Mouse (Mus musculus): ENCODE data around the gene Card19. TPM values are rescaled to one million over a fixed set of nuclear protein-coding genes. Genes with fewer than 3 reads are reported as not detected.
A peak's percentile ranks its signal among the peaks of the same experiment; 100 is the strongest.

Gene Card19
- 19.7 and 22.9 TPM in 2 replicates for polyA plus RNA-seq (2014; fragmentation: Nextera tagmentation; extraction: Ambion mirVana)

DNA sequence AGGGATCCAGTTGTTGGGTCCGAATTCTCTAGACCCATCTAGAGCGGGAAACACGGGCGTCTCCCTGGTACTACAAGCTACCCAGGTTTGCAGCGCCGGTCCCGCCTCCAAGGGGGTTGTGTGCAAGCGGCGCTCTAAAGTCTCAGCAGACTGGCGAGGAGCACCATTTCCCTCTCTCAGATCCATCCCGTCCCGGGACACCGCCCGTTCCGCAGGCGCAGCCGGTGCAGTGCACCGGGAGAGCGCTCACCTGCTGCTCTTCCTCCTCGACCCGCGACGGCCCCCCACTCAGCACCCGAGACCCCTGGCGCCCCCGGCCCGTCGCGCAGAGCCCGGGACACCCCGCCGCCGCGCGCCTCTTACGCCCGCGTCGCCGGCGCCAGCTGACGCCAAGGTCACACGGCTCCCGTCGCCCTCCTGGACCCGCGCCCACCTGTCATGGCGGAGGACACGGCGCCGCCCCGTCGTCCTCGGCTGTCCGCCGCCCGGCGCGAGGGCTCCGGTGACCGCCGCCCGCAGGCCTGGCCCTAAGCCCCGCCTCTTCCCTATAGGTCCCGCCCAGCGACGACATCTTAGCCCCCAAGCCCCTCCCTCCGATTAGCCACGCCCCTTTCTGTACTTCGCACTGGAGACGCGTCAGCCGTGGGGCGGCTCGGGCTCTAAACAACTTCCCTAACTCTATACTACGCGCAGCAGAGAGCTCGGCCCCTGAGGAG is at the start of gene Card19:
Gene Card19 (minus strand): TSS at position 534 of the 716 bp plus-strand sequence.
- Histone ChIP-seq H3K27me3 (ENCODE audit: control insufficient read depth, insufficient read depth, low read length) (peaks cover 8% of the 10 kb centered on the region; the same call in 1 of the 2 replicates), H3K9me3 (ENCODE audit: control insufficient read depth, low read length) (no peaks in the 10 kb centered on the region), H3K4me3 (ENCODE audit: low read depth, low read length) (peak within 1 kb of the TSS; percentile 70), H3K9ac (ENCODE audit: low read length) (peak within 1 kb of the TSS; percentile 71), H3K4me2 (ENCODE audit: low read depth) (peak within 1 kb of the TSS; percentile 94), H3K4me1 (ENCODE audit: control insufficient read depth, insufficient read depth, low read length) (peaks cover 2% of the 10 kb centered on the region; the same call in 1 of the 2 replicates), H3K27ac (ENCODE audit: low read depth, low read length) (0 out of 2 replicates have a peak within 1 kb of the TSS, but pooled peaks have one; percentile 23), H3K36me3 (ENCODE audit: control insufficient read depth, insufficient read depth, low read length) (no peaks in the 10 kb centered on the region)
- DNase-seq (ENCODE audit: low spot score), result peak; percentile 93
- WGBS, result under 1% methylated on average over 60 of the region's 78 CpGs
- peak; percentile 88 for ATAC-seq (ENCODE audit: insufficient read depth, low FRiP score, low TSS enrichment)

DNA sequence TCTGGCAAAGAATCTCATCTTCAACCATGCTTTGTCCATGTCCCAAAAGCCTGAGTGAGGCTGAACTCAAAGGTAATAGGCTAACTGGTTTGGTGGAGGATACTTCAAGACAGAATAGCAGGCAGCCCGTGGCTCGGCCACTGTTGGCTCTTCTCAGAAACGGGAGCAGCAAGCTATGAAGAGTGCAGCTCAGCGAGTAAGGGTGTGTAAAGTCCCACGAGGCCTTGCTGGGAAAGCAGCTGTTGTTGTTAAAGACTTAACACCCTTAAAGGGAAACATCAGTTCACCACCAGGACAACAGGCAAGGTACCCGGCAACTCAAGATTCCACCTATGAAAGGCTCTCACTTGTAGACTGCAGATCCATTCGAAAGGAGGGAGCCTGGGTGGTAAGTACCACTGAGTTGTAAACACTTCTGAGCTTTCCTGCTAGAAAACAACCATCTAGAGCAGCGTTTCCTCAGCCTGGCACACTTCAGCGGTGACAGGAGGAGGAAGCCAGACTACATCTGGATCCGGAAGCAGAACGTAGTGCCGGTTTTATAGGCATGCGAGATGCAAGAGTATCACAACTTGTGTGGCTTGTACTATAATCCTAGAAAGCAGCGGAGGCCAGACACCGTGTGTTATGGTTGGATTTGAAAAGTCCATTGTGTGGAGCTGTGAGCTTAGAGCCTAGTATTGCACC is 44.3 kb upstream of the Card19 start:
- Histone ChIP-seq H3K27me3 (ENCODE audit: control insufficient read depth, insufficient read depth, low read length) (no peaks in the 10 kb centered on the region), H3K27ac (ENCODE audit: low read depth, low read length) (no peak overlapping the region), H3K4me1 (ENCODE audit: control insufficient read depth, insufficient read depth, low read length) (no peaks in the 10 kb centered on the region), H3K4me2 (ENCODE audit: low read depth) (no peak overlapping the region), H3K36me3 (ENCODE audit: control insufficient read depth, insufficient read depth, low read length) (no peaks in the 10 kb centered on the region), H3K9ac (ENCODE audit: low read length) (no peak overlapping the region), H3K9me3 (ENCODE audit: control insufficient read depth, low read length) (no peaks in the 10 kb centered on the region), H3K4me3 (ENCODE audit: low read depth, low read length) (no peak overlapping the region)
- DNase-seq (ENCODE audit: low spot score) (no peak), ATAC-seq (ENCODE audit: insufficient read depth, low FRiP score, low TSS enrichment) (no peak)
- 78% methylated on average over 15 of the region's 15 CpGs for WGBS

- 80% methylated on average over 3 of the region's 3 CpGs for WGBS
These were observed 42.0 kb upstream of the Card19 start for GRCm38 (mm10) chr13:49257819-49258313.

DNA sequence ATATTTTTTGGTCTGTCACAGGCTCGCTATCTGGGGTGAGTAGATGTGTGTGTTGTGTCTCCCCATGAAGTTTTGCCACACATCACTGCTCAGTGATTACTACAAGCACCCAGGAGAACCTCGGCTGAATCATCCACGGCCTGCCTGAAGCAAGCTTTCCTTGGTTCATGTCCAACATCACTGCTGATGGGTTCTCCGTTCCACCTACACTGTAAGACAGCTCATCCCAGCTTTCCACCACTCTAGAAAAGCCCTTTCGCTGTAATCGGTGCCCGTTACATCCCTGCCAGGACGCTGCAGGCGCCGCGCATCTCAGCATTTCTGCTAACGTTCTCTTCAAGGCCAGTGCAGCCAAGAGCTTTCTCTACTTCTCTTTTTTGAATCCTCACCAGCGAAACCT is 36.9 kb upstream of the Card19 start:
- DNase-seq (ENCODE audit: low spot score), result no peak
- 0 out of 2 replicates have a peak, but pooled peaks cover 2% of the 10 kb centered on the region for H3K4me1 ChIP-seq (ENCODE audit: control insufficient read depth, insufficient read depth, low read length)
- no peak overlapping the region for H3K9ac ChIP-seq (ENCODE audit: low read length)
- no peak overlapping the region for H3K27ac ChIP-seq (ENCODE audit: low read depth, low read length)
- ATAC-seq (ENCODE audit: insufficient read depth, low FRiP score, low TSS enrichment), result no peak
- no peaks in the 10 kb centered on the region for H3K9me3 ChIP-seq (ENCODE audit: control insufficient read depth, low read length)
- 91% methylated on average over 13 of the region's 13 CpGs for WGBS
- H3K4me2 ChIP-seq (ENCODE audit: low read depth), result no peak overlapping the region
- peaks cover 12% of the 10 kb centered on the region for H3K27me3 ChIP-seq (ENCODE audit: control insufficient read depth, insufficient read depth, low read length)
- H3K36me3 ChIP-seq (ENCODE audit: control insufficient read depth, insufficient read depth, low read length), result no peaks in the 10 kb centered on the region
- no peak overlapping the region for H3K4me3 ChIP-seq (ENCODE audit: low read depth, low read length)

More at GRCm38 (mm10) chr13:49257819-49258313, 42.0 kb upstream of the Card19 start:
- no peak for DNase-seq (ENCODE audit: low spot score)
- no peak overlapping the region for H3K9ac ChIP-seq (ENCODE audit: low read length)
- no peak for ATAC-seq (ENCODE audit: insufficient read depth, low FRiP score, low TSS enrichment)
- no peak overlapping the region for H3K4me2 ChIP-seq (ENCODE audit: low read depth)
- no peaks in the 10 kb centered on the region for H3K36me3 ChIP-seq (ENCODE audit: control insufficient read depth, insufficient read depth, low read length)
- no peaks in the 10 kb centered on the region for H3K4me1 ChIP-seq (ENCODE audit: control insufficient read depth, insufficient read depth, low read length)
- no peaks in the 10 kb centered on the region for H3K9me3 ChIP-seq (ENCODE audit: control insufficient read depth, low read length)
- no peak overlapping the region for H3K27ac ChIP-seq (ENCODE audit: low read depth, low read length)
- H3K4me3 ChIP-seq (ENCODE audit: low read depth, low read length), result no peak overlapping the region
- no peaks in the 10 kb centered on the region for H3K27me3 ChIP-seq (ENCODE audit: control insufficient read depth, insufficient read depth, low read length)

- DNase-seq (ENCODE audit: low spot score) (no peak), ATAC-seq (ENCODE audit: insufficient read depth, low FRiP score, low TSS enrichment) (no peak)
- 74% methylated on average over 2 of the region's 2 CpGs for WGBS
- no peak overlapping the region for H3K27ac ChIP-seq (ENCODE audit: low read depth, low read length)
- H3K36me3 ChIP-seq (ENCODE audit: control insufficient read depth, insufficient read depth, low read length), result no peaks in the 10 kb centered on the region
- H3K27me3 ChIP-seq (ENCODE audit: control insufficient read depth, insufficient read depth, low read length), result peaks cover 18% of the 10 kb centered on the region
- no peak overlapping the region for H3K9ac ChIP-seq (ENCODE audit: low read length)
- H3K4me1 ChIP-seq (ENCODE audit: control insufficient read depth, insufficient read depth, low read length), result peaks cover 4% of the 10 kb centered on the region; the same call in 1 of the 2 replicates
- no peaks in the 10 kb centered on the region for H3K9me3 ChIP-seq (ENCODE audit: control insufficient read depth, low read length)
- no peak overlapping the region for H3K4me2 ChIP-seq (ENCODE audit: low read depth)
- H3K4me3 ChIP-seq (ENCODE audit: low read depth, low read length), result no peak overlapping the region
These were observed 36.3 kb upstream of the Card19 start for GRCm38 (mm10) chr13:49252113-49252512.

DNA sequence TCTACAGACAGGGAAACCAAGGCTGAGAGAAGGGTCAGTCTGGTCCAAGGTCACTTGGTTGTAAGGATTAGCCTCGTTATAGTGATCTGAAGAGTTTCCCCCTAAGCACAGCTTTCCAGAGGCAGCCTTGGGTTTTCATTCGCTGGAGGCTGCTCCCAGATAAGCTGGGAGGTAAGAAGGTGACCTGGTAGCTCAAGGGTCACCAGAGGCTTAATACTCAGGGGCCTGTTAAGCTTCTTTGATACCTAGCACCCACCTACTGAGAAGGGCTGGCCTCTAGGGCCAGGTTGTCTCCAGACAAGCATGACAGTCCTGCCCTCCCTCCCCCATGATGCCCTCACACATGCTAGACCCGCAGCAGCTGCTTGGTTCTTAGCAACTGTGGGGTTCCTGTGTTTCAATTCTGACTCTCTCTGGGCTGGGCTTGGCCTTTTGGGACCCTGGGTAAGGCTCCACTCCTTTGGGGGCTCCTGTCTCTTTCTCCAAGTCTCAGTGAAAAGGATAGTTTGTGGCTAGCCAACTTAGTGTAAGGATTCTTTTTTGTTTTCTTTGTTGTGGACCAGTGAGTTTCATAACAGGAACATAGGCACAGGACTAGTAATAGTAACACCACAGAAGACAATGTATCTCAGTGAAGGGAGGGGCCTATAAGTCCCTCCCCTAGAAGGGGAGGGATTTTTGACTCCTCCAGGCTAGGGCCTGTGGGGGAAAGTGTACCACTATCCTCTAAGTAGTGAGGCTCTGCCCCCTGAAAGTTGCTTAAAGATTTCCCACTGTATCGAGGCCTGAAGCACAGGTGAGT is 35.1 kb upstream of the Card19 start:
- peaks cover 25% of the 10 kb centered on the region for H3K27me3 ChIP-seq (ENCODE audit: control insufficient read depth, insufficient read depth, low read length)
- no peak overlapping the region for H3K27ac ChIP-seq (ENCODE audit: low read depth, low read length)
- no peak overlapping the region for H3K4me3 ChIP-seq (ENCODE audit: low read depth, low read length)
- H3K36me3 ChIP-seq (ENCODE audit: control insufficient read depth, insufficient read depth, low read length), result no peaks in the 10 kb centered on the region
- no peak overlapping the region for H3K9ac ChIP-seq (ENCODE audit: low read length)
- WGBS, result 43% methylated on average over 4 of the region's 4 CpGs
- DNase-seq (ENCODE audit: low spot score) (no peak), ATAC-seq (ENCODE audit: insufficient read depth, low FRiP score, low TSS enrichment) (no peak)
- no peaks in the 10 kb centered on the region for H3K9me3 ChIP-seq (ENCODE audit: control insufficient read depth, low read length)
- peaks cover 4% of the 10 kb centered on the region; the same call in 1 of the 2 replicates for H3K4me1 ChIP-seq (ENCODE audit: control insufficient read depth, insufficient read depth, low read length)
- H3K4me2 ChIP-seq (ENCODE audit: low read depth), result no peak overlapping the region

GRCm38 (mm10) chr13:49249634-49250033 is 33.8 kb upstream of the Card19 start:
- Histone ChIP-seq H3K27me3 (ENCODE audit: control insufficient read depth, insufficient read depth, low read length) (peaks cover 25% of the 10 kb centered on the region), H3K36me3 (ENCODE audit: control insufficient read depth, insufficient read depth, low read length) (no peaks in the 10 kb centered on the region), H3K4me3 (ENCODE audit: low read depth, low read length) (no peak overlapping the region), H3K9me3 (ENCODE audit: control insufficient read depth, low read length) (no peaks in the 10 kb centered on the region), H3K9ac (ENCODE audit: low read length) (no peak overlapping the region), H3K27ac (ENCODE audit: low read depth, low read length) (no peak overlapping the region), H3K4me2 (ENCODE audit: low read depth) (no peak overlapping the region), H3K4me1 (ENCODE audit: control insufficient read depth, insufficient read depth, low read length) (peaks cover 4% of the 10 kb centered on the region; the same call in 1 of the 2 replicates)
- DNase-seq (ENCODE audit: low spot score) (no peak), ATAC-seq (ENCODE audit: insufficient read depth, low FRiP score, low TSS enrichment) (no peak)
- WGBS, result 79% methylated on average over 2 of the region's 2 CpGs

DNA sequence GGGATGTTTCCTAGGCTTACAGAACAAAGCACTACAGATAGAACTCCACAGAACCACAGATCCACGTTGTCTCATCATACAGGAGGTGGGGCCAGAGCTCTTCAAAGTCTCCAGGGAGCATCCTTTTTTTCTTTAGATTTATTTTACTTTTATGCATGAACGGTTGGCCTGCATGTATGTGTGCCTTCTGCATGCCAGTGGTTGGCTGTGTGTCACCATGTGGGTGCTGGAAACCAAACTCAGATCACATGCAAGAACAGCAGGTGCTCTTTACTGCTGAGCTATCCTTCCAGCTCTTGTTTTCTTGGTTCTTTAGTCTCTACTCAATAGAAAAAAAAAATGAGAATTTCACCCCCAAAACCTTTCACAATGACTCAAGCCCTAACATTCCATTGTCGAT is 33.1 kb upstream of the Card19 start:
- WGBS, result 54% methylated on average over 3 of the region's 3 CpGs
- Histone ChIP-seq H3K9me3 (ENCODE audit: control insufficient read depth, low read length) (no peaks in the 10 kb centered on the region), H3K27ac (ENCODE audit: low read depth, low read length) (no peak overlapping the region), H3K4me3 (ENCODE audit: low read depth, low read length) (no peak overlapping the region), H3K4me2 (ENCODE audit: low read depth) (no peak overlapping the region), H3K36me3 (ENCODE audit: control insufficient read depth, insufficient read depth, low read length) (no peaks in the 10 kb centered on the region), H3K27me3 (ENCODE audit: control insufficient read depth, insufficient read depth, low read length) (peaks cover 25% of the 10 kb centered on the region), H3K4me1 (ENCODE audit: control insufficient read depth, insufficient read depth, low read length) (peaks cover 4% of the 10 kb centered on the region; the same call in 1 of the 2 replicates), H3K9ac (ENCODE audit: low read length) (no peak overlapping the region)
- ATAC-seq (ENCODE audit: insufficient read depth, low FRiP score, low TSS enrichment), result no peak
- DNase-seq (ENCODE audit: low spot score), result no peak

Data from neural tube, embryonic 11.5 days (tissue).